Mouse (Mus musculus) retina, postnatal 1 day (tissue): ENCODE measurements around the gene Bmpr1b.

Experiments used
- DNase-seq: peaks from one replicate; pipeline ENCODE4 v3.0.0-alpha.2; 2012

The Bmpr1b gene

DNA sequence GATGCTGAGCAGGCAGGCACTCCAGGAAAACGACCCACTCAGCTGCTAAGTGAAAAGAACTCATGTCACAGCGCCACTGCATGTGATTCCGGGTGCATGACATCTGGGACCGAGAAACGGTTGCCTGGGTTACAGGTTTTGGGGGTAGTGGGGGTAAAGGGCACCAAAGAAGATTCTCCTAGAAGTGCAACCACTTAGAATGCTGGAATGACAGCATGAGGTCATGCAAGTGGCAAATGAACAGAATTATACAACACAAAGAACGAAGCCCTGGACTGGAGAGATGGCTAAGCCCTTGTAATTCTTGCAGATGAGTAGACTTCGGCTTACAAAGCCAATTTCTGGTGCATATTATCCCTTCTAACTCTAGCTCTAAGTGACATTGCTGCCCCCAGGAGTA, 184.7 kb downstream of the Bmpr1b start:
- DNase-seq = peak; percentile 55

DNA sequence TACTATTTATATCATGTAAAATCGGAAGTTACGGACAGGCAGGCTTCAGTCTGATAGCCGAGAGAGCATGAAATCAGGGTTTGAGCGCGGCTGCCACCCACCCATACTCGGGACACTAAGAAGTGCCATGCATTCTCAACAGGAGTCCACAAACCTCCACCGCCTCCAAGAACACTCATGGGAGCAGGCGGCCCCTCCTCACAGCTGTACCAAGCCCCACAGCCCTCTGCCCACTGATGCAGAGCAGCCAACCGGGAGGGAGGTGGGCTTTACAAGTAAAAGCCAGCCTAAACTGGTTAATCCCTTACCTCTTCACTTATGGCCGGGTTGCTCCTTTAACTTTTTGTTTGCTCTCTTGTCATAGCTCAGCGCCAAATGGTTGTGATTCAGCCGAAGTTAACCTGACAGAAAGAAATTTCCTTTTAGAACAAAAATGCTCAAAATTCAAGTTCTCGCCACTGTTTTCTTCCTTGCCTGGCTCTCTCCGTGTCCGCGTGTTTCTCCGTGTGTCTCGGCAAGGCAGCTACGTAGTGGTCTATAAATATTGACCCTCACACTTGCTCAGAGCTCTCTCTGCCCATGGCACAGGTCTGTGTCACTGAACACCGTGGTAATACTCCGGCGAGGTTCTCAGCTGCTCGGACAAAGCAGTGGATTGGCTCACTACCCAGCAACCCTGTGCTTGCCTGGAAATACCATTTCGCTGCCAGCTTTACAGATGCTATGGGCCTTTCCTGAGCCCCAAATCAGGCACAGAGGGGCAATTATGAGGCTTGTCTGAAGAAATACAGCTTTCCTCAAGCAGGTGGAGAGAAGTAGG, 187.4 kb downstream of the Bmpr1b start:
- DNase-seq = peak; percentile 41

GRCm38 (mm10) chr3:141966244-141966643, 203.0 kb downstream of the Bmpr1b start:
- DNase-seq = no peak

DNA sequence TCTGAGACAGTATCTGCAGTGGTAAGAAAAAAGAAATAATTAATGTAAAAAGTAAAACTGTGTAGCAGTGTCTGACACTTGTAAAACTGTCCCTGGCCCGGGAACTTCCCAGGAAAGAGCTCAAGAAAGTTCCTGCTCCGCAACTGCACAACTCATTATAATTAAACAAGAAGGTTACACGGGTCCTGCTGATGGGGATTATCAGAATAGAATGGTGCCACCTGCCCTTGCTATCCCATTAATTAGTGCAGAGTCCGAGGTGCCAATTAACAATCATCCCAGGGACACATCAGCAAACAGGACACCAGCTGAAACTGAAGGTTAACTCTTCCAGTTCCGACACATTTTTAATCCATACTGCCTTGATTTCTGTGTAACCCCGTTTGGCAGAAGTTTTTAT, 216.3 kb downstream of the Bmpr1b start:
- DNase-seq = peak; percentile 96

DNA sequence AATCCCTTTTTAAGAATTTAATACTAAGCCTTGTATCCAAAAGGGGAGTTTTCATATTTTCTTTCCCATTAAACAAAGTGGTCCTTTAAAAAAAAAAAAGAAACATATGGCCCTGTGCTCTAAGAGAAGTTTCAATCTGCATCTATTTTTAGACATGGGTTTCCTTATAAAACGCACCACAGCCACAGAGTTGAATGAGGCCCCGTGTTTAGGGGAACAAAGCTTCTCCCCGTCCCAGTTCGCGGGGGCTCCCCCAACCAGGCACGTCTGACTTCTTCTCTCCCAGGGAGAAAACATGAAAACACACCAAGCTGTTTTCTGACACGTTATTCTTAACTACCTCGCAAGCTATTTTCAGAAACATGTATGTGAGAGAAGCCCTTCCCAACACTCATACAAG, 218.6 kb downstream of the Bmpr1b start:
- DNase-seq = no peak

DNA sequence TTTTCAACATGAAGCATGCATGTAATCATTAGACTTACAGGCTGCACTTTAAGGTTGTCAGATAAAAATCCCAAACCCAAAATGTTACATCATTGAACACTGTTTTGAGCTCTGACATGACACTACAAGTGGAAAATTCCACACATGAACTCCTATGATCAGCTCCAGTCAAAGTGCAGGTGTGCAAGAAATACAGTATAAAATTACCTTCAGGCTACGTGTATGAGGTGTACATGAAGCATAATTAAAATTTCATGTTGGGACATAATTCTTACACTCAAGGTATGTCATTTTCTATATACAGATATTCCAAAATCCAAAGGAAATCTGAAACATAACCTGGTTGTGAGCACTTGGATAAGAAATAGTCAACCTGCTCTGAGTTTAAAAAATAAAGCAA, 220.7 kb downstream of the Bmpr1b start:
- no peak for DNase-seq

- no peak for DNase-seq
These were observed 221.1 kb downstream of the Bmpr1b start for GRCm38 (mm10) chr3:141948096-141948495.

DNA sequence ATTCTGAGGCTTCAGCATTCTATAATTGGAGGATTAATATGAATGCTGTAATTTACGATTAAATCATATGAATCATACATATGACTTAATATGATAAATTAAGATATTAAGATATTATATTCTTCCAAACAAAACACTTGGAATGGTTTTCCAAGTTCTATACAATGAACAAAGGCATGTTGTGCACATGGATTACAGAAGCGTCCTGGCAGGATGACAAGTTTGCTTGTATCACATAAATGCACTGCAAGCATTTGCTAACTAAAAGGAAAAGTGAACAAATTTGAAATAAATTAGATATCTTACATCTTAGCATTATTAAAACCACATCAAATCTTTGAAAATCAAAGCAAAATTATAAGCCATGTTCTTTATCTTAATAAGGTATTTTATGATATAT, 222.4 kb downstream of the Bmpr1b start:
- DNase-seq = peak; percentile 51

GRCm38 (mm10) chr3:141943317-141943742, 225.9 kb downstream of the Bmpr1b start:
- peak; percentile 89 for DNase-seq

DNA sequence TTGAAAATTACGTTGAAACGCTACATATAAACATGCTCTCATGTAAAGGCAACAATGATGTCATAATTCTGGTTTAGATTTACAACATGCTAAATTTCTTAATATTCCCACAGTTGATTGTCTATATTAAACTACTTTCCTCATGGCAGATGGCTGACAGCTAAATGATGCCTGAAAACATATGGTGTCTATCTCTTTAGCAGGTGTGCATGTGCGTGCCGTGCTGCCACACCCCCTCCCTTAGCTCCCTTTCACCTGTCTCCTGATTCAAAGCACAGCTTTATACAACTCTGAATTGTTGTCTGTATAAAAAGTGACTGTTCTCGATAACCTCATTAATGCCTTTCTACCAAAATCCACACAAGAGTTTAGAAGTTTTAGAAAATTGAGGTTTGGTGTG, 229.0 kb downstream of the Bmpr1b start:
- no peak for DNase-seq

DNA sequence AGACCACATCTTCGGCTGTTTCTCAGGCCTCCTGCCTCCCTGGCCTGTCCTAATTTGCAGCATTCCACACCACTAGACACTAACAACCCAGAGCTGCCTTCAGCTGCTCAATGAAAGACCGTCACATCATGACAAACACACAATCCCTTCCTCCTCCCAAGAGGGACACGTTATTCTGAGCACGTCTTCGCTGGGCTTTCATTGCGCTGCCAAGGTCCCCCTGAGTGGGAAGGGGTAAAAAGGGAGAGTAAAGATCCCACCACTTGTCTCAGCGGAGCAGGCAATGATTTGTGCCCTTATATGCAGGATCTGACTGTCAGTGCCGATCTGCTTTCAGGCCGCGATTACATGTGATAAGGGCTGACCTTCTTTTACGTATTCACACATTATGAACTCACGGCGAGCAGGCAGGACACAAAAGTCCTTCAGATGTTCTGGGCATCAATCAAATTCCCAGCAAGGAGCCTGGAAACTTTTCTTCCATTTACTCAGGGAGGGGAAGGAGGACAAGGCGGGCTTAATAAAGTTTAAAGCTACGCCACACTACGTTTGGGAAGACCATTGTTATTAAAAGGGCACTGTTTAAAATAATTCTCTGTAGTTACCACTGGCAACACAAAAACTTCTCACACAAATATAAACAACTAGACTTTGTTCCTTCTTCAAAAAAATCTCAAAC, 232.5 kb downstream of the Bmpr1b start:
- peak; percentile 84 for DNase-seq

GRCm38 (mm10) chr3:141932956-141933355, 236.3 kb downstream of the Bmpr1b start:
- DNase-seq = peak; percentile 62

GRCm38 (mm10) chr3:141931372-141932092, 237.7 kb downstream of the Bmpr1b start:
- DNase-seq = peak; percentile 69

DNA sequence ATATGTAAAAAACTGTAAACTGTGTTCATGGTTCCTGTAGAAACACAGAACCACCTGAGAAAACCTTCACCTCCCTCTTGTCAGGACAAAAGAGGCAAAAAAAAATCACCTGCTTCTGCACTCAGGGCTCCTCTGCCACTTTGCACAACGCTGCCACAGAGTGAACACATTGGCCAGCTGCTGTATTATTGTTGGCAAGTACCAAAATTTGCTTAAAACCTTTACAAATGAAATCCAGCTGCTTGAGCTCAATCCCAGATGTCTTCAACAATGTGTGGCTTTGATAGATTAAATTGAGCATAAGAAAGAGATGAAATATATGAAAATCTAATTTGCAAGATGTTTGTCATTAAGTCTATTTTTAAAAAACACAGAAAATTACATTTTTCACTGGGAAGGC, 245.8 kb downstream of the Bmpr1b start:
- DNase-seq = no peak

DNA sequence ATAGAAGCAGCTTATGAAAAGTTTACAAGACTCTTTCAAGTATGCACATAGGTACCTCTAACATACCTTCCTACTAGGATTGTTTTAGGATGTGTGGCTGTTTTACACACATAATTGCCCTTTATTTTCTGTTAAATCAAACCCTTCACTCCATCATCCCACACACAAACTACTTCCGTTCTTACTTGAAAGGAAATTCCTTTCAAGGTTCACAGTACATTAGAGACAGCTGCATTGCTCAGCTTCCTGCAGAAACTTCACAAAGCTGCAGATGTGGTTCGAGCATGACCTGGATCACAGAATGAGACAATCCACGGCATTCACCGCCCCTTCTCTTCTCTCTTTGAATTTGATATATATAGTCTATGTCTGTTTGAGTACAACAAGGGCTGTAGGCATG, 248.1 kb downstream of the Bmpr1b start:
- no peak for DNase-seq

DNA sequence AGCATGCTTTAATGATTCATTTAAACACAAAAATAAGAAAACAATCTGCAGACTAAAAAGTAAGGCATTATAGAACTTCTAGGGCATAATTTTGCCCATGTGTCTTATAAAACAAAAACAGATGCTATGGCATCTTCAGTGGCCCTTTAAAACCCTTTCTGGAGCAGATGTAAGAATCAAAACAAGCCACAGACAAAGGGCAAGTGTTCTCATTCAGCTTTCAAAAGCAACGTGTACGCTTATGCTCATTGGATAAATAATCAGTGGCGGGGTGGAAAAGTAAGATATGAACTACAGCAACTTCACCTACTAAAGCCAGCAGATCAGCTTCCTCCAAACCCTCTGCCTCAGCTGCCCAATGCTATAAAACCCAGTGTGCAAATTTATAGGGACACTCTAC, 249.6 kb downstream of the Bmpr1b start:
- DNase-seq = peak; percentile 62

DNA sequence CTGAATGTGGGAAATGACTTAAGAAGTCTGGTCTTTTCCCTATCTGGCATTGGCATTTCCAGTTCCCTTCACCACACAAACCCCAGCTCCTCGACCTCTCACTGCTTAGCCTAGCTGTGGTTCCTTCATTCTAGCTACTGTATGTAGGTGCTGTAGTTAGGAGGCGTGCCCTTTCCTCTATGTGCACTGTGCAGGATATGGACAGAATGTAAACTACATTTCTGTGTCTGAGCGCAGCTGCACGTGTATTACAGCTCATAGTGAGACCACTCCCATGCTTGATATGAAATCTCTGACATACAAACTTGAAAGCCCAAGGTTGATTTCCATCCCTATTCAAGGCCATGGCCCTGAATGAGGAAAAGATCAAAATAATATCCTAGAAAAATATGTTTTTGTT, 252.1 kb downstream of the Bmpr1b start:
- no peak for DNase-seq

DNA sequence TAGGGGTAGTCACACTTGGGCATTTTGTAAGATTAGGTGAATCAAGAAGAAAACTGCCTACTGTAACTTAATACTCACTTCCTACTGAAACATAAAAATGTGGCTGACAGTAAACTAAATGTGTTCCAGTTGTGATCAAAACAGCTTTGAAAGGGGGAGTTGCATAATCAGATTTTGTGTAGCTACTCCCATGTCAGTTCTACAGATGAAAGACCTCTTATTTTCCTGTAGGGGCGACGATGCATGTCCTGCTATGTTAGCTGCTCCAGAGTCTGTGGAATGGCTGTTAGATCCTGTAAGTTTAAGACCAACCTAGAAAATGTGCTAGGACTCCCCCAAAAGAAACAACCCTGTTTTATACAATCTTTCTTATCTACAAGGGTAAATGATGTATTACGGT, 253.2 kb downstream of the Bmpr1b start:
- no peak for DNase-seq

- no peak for DNase-seq
These were observed 254.6 kb downstream of the Bmpr1b start for GRCm38 (mm10) chr3:141914588-141914987.

DNA sequence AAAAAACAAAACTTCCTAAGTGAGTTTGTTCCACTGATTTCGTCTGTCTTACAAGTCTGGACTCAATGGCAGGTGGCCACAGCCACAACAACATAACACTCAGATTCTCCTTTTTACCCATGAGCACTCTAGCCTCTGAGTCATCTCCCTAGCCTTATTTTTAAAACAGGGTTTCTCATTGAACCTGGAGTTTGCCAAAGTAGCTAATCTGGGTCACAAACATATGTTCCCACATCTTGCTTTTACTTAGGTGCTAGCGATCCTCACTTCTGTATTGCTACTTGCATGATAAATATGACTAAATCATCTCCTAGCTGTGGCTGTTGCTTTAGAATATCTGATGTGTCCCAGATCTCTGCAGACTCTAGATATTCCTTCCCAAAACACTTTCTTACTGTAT, 260.1 kb downstream of the Bmpr1b start:
- DNase-seq = no peak

GRCm38 (mm10) chr3:141905903-141906623, 263.2 kb downstream of the Bmpr1b start:
- DNase-seq = no peak

DNA sequence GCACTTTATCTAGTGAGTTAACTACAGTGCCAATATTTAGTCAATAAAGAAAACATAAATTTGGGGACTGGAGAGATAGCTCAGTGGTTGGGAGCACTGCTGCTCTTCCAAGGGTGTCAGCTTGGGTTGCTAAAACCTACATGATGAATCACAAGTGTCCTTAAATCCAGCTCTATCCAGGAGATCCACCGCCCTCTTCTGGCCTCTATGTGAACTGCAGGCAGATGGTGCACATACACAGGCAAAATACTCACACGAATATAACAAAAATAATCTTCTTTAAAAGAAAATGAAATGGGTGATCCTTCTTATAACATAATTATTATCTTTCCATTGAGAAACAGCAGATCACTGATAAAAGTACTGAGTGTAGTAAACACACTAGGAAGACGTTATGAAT, 268.9 kb downstream of the Bmpr1b start:
- no peak for DNase-seq

- DNase-seq = no peak
These were observed 269.7 kb downstream of the Bmpr1b start for GRCm38 (mm10) chr3:141899521-141899920.
